Mouse (Mus musculus) B cell, adult 2 months (primary cell): ENCODE measurements around the gene Tmem229b.
A peak's percentile ranks its signal among the peaks of the same experiment; 100 is the strongest.
"Not testable (repeated sequence)": the region's sequence is repeated elsewhere in the genome, so short reads cannot be mapped to it uniquely, and the experiment has no call there.

Experiments used
- DNase-seq, 2 experiments: peaks; one replicate each; pipeline ENCODE4 v3.0.0; 2022

Gene Tmem229b

GRCm38 (mm10) chr12:78947161-78947560 lies 60.3 kb downstream of the Tmem229b start:
- peak; percentile 15 to 31 for DNase-seq

GRCm38 (mm10) chr12:78942931-78943330 lies 64.5 kb downstream of the Tmem229b start:
- DNase-seq, result no peak

GRCm38 (mm10) chr12:78940081-78940480 lies 67.3 kb downstream of the Tmem229b start:
- no peak for DNase-seq

GRCm38 (mm10) chr12:78939393-78940037 lies 67.9 kb downstream of the Tmem229b start:
- DNase-seq, result no peak

GRCm38 (mm10) chr12:78936494-78936893 lies 70.9 kb downstream of the Tmem229b start:
- DNase-seq, result no peak

GRCm38 (mm10) chr12:78929900-78930299 lies 77.5 kb downstream of the Tmem229b start:
- DNase-seq, result no peak

GRCm38 (mm10) chr12:78927287-78927686 lies 80.1 kb downstream of the Tmem229b start:
- DNase-seq, result no peak

GRCm38 (mm10) chr12:78923539-78924189 lies 83.8 kb downstream of the Tmem229b start:
- DNase-seq, result peak in 1 of 2 experiments; percentile 29

- not testable (repeated sequence) for DNase-seq
Measured at GRCm38 (mm10) chr12:78922977-78923376, 84.5 kb downstream of the Tmem229b start.

- no peak for DNase-seq
Measured at GRCm38 (mm10) chr12:78922058-78922457, 85.4 kb downstream of the Tmem229b start.

GRCm38 (mm10) chr12:78921421-78921820 lies 86.0 kb downstream of the Tmem229b start:
- DNase-seq, result no peak

- peak; percentile 73 to 78 for DNase-seq
Measured at GRCm38 (mm10) chr12:78919079-78919712, 88.2 kb downstream of the Tmem229b start.

- peak; percentile 87 to 89 for DNase-seq
Measured at GRCm38 (mm10) chr12:78918227-78919078, 89.0 kb downstream of the Tmem229b start.

GRCm38 (mm10) chr12:78916278-78916677 lies 91.1 kb downstream of the Tmem229b start:
- DNase-seq, result peak in 1 of 2 experiments; percentile 23

GRCm38 (mm10) chr12:78915561-78915960 lies 91.9 kb downstream of the Tmem229b start:
- no peak for DNase-seq

GRCm38 (mm10) chr12:78914458-78914857 lies 93.0 kb downstream of the Tmem229b start:
- no peak for DNase-seq
